Mouse (Mus musculus): Measurements from ENCODE around the gene Gbgt1.
"Not testable (repeated sequence)": the region's sequence is repeated elsewhere in the genome, so short reads cannot be mapped to it uniquely, and the experiment has no call there.

The Gbgt1 gene

DNA sequence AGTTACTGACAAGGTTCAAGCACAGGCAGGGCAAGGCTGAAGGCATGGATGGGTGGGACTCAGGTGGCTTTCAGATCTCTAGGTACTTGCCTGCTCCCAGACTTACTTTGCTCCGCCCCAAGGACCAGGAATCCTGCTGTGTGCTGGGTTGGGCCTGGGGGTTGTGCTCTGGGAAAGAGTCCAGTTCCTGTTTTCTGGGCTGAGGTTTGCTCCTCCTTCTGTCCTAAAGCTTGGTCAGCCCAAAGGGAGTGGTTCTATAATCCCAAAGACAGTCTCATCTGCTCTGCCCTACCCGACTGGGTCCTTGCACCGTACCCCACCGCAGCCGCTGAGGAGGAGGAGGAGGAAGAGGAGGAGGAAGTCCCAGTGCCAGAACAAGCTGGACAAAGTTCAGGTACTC lies at the start of gene Gbgt1:
Gene Gbgt1 (plus strand): TSS at position 221 of the 400 bp plus-strand sequence.
- DNase-seq, result peak in 1 of 2 experiments; percentile 5

DNA sequence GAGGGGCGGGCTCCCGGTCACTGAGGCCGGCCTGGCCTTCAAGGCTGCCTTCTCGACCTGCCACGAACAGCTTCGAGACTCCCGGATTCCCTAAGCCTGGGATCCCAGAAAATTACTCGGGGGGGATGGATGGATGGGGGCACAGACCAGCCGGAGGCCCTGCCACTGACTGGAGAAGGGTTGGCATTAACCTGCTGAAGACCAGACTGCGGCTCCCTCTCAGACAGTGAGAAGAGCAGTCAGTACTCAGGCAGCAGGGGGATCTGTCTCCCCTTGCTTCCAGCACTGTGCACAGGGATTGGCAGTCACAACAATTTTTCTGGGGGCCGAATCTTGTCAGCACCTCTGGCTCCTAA lies 49.4 kb upstream of the Gbgt1 start:
- DNase-seq, result no peak

DNA sequence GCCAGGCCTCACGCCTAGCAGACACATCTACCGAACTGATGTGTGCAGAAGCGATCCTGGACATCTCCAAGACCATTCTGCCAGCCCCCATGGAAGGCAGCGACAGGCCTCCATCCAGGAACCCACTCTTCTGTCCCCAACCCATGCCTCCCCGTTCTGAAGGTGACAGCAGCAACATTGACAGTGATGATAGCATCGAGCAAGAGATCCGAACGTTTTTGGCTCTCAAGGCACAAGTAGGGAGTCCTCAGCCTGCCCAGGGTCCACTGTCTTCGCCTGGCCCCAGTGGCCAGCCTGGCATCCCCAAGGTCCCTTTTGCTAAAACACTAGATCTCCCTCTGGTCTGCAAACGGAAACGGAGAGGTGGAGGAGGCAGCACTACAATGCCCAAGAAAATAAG lies 45.0 kb upstream of the Gbgt1 start:
- no peak for DNase-seq

DNA sequence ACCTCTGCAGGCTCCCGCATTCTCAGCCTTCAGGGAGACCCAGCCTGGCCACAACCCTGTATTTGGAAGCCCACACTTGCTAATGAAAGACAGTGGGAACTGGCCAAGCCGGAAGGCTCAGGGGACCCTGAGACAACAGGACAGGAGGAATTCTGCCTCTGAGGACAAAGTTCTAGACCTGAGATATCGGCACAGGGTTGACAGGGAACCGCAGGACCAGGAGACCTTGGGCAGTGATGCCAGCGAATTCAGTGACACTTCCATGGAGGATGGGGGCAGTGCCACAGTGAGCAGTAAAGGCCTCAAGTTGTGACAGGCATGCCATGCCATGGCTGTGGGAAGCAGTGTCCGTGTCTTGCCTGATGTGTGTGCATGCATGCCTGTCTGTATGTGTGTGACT lies 43.2 kb upstream of the Gbgt1 start:
- DNase-seq, result no peak

DNA sequence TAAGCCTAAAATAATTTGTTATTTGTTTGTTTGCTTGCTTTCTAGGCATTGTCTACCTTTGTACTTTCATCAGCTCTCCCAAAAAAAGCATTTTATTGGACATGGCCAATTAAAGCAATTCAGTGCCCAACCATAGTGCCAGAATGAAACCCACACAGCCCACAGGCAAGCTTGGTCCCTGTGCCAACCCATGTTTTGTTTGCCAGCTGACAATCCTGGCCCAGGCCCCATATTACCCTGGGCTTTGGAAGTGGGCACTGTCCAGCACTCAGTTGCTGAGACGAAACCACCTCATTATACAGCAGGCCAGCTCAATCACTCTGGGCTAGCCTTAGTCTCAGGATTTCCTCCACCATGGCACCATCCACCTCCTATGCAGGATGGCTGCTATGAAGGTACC lies 40.1 kb upstream of the Gbgt1 start:
- peak; percentile 84 to 87 for DNase-seq

DNA sequence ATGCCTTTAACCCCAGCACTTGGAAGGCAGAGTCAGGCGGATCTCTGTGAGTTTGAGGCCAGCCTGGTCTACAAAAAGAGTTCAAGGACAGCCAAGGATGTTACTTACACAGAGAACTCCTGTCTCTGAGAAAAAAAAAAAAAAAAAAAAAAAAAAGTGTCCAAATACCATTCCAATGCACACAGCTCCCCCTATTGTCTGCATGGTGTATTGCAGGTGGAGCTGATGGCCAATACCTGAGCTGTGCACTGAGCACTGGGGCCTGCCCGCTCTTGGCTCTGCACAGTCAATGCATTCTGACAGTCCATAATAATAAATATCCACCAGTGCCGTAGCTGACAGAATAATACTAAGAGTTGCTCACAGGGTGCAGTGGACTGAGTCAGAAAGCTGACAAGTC lies 32.8 kb upstream of the Gbgt1 start:
- peak; percentile 83 to 90 for DNase-seq

DNA sequence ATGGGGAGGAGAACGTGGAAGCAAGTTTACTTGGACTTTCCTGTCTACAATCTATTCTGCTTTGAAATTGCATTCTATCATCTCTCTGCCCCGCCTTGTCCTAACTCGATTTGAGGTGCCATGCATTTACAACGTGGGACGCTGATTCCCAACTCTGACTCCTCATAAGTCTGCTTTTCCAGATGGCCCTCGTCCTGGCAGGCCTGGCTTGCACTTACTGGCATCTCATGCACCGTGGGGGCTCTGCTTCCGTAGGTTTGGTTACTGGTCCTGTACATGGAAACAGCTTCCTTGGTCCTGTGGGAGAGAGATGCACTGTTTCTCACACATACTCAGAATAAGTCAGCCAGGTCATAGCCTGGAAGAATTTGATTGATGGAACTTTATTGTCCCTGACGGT lies 31.8 kb upstream of the Gbgt1 start:
- DNase-seq, result no peak

DNA sequence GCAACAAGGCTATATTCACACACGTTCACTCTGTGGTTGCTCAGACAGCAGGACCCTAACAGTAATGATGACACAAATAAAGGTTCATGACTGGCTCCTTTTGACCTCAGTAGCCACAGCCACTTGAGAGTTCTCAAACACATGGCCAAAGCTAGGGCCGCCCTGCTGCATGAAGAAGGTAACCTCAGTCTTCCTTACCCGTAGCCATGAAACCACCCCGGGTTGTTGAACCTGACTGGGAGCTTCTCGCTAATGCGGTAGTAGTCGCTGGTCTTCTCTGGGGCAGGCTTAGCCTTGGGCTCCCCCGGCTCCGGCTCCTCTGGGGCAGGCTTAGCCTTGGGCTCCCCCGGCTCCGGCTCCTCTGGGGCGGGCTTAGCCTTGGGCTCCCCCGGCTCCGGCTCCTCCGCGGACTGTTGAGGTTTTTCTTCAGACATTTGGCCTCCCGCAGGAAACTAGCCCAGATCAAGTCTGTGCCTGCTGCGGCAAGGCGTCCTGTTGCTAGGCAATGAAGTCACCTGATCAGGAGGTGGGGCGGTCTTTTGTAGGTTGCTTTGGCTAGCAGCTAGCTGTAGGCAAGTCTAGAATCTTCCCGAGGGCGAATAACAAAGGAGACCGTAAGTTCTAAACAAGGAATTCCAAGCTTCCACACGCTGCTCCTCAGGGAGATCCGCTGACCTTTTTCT lies 30.7 kb upstream of the Gbgt1 start, which contains the start of gene 1700007K13Rik:
Gene 1700007K13Rik (minus strand): TSS at position 497 of the 683 bp plus-strand sequence.
- DNase-seq, result peak; percentile 78 to 82

DNA sequence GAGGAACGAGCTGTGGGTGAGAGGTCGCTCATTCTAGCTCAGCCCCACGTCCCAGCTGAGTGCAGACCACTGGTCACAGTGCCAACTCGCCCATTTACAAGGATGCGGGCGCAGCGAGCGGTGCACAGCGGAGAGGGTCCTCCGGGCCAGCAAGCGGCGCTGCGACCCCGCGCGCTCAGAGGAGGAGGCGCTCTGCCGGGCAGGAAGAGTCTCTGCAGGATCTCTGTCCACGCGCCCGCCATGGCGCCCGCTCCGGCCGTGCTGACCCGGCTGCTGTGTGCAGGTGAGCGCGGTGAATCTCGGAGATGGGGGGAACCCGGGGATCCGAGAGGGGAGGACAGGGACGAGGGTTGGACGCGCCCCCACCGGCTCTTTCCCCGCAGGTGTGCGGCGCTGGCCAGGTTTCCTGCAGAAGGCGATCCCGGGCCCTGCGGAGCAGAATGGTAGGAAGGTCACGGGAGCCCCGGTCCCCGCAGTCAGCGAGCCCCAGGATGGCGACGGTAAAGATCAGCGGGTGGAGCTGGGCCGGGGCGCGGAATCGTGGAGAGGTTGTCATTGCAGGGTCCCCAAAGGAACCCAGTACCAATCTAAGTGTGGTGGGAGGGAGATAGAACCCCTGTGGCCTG lies 28.7 kb upstream of the Gbgt1 start, which contains the start of gene Mrps2:
Gene Mrps2 (plus strand): TSS at position 207 of the 626 bp plus-strand sequence.
- peak; percentile 92 to 93 for DNase-seq

DNA sequence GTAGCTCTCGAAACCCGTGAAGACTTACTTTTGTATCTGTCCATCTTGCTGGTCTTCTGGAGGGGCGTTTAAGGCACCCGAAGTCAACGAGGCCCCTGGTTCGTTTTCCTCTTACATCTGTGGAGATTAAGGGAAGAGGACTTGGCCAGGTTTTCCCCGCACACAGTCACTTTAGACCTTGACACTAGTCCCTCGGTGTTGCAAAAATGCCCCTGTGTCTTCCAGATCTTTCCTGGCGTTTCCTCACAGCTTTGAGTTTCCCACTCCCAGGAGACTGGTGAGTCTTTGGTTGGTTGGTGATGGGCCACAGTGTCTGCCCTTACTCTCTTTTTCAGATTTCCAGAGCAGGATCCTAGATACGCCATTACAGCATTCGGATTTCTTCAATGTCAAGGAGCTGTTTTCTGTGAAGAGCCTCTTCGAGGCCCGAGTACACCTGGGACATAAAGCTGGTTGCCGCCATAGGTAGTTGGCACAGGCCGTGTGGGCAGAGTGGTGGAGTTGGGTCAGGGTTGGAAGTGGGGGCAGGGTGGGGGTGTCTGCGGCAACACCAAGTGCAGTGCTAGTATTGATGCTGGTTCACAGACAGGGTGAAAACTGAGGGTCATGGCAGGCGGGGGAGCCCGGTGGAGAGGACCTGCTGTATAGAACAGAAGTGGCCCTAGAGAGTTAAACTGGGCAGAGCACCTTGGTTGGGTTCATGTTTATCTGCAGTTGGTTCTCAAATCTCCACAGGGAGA lies 28.0 kb upstream of the Gbgt1 start:
- DNase-seq, result peak in 1 of 2 experiments; percentile 13

DNA sequence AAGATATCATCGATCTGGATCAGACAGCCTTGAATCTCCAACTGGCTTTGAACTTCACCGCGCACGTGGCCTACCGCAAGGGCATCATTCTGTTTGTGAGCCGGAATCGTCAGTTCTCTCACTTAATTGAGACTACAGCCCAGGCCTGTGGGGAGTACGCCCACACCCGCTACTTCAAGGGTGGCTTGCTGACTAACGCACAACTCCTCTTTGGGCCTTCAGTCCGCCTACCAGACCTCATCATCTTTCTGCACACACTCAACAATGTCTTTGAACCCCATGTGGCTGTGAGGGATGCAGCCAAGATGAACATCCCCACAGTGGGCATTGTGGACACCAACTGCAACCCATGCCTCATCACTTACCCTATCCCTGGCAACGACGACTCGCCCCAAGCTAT lies 27.2 kb upstream of the Gbgt1 start:
- peak in 1 of 2 experiments; percentile 4 for DNase-seq

DNA sequence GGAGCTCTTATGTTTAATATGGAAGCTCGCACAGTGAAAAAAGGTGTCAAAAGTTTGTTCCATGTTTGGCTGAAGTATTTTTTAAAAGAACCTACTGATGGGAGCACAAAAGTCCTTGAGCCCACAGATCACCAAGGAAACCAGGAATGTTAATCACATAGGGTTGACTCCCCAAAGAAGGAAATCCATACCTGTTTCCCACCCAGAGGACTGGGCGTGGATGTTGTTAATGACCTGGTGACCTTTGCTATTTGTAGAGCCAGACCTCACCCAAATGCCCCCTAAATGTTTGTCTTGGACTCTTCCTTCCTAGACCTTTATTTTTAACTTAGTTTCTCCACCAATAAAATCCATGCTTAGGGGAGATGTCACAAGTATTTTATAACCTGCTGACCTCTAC lies 26.1 kb upstream of the Gbgt1 start:
- DNase-seq, result peak in 1 of 2 experiments; percentile 0

DNA sequence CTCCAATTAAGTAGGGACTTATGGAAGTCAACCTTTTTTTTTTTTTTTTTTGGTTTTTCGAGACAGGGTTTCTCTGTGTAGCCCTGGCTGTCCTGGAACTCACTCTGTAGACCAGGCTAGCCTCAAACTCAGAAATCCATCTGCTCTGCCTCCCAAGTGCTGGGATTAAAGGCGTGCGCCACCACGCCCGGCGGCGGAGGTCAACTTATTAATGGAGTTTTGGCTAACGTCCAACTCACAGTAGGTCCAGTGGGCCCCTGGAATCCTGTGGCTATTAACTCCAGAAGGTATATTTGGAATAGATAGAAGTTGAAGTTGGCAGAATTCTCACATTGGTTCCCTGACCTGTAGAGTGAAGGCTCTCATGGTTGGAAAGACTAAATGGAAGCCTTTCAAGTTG lies 24.7 kb upstream of the Gbgt1 start:
- peak in 1 of 2 experiments; percentile 7 for DNase-seq

DNA sequence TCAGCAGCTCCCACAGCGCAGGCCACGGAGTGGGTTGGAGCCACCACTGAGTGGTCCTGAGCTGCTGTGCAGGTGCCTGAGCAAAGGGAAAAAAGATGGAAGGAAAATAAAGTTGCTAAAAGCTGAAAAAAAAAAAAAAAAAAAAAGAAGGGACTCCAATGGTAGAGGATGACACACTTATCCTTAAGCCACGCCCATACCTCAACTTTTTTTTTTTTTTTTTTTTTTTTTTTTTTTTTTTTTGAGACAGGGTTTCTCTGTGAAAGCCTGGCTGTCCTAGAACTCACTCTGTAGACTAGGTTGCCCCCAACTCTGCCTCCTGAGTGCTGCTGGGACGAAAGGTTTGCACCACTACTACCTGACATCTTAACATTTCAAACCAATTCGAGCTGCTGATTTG lies 18.7 kb upstream of the Gbgt1 start:
- not testable (repeated sequence) for DNase-seq

DNA sequence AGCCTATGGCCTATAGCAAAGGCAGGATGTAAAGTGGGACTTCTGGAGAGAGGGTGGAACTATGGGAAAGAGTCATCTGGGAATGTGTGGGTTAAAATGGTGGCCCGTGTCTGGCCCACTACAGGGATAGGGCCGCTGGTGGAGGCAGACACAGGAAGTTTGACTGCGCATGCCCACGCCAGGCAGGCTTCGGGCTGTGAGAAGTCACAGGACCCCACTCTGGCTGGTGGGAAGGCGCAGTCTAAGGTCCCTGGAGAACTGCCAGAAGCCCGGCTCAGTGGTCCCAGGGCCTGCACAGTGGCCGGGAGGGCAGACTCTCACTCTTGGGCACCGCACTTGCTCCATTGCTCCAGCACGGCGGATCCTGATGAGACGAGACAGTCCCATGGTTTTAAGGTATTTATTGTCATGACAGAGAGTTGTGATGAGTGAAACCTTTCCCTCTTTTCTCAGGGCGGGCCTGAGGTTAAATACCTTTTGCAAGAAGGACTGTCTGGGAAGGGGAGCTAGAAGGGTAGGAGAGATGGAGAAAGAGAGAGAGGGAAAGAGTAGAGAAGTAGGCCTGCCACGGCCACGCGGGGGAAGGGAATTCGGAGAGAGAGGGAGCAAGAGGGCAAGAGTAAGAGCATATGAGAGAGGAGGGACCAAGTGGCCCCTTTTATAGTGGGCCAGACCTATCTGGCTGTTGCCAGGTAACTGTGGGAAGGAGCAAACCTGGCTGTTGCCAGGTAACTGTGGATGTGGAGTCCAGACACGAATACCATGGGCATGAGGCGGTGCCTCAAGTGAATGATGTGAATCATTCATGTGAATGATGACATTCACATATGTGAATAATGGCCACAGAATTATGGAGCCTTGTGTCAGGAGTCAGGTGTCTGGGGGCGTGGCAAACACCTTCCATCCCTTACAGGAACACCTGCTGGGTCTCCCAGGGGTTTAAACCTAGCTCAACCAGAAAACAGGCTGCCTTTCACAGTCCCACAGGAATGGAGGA lies 17.2 kb upstream of the Gbgt1 start:
- no peak for DNase-seq

DNA sequence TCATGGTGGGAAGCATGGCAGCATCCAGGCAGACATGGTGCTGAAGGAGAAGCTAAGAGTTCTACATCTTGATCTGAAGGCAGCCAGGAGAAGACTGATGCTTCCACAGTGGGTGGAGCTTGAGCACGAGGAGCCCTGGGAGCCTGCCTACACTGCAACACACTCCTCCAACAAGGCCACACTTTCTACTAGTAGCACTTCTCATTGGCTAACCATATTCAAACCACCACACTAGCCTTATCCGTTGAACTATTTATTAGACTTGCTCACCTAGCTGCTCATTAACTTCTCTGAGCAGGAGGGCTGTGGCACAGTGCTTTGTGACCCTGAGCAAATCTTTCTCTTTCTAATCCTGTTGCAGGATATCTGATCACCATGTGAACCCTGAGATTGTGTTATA lies 12.8 kb upstream of the Gbgt1 start:
- no peak for DNase-seq

DNA sequence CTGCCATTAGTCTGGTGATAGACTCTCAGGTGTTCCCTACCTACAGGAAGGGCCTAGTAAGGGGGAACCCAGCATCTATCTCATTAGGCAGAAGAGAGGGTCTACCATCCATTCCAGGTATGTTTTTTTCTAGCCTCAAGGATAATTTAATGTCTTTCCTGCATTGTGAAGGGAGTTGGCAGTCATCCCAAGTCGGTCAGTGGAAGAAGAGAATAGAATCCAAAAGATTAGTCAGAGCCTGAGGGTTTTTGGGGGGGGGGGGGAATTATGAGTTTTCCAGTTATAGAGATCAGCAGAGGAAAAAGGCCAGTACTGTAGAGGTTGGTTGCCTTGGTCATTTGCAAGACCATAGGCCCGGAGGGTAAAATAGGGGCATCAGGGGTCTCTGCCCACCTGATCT lies 2.2 kb upstream of the Gbgt1 start:
- no peak for DNase-seq

DNA sequence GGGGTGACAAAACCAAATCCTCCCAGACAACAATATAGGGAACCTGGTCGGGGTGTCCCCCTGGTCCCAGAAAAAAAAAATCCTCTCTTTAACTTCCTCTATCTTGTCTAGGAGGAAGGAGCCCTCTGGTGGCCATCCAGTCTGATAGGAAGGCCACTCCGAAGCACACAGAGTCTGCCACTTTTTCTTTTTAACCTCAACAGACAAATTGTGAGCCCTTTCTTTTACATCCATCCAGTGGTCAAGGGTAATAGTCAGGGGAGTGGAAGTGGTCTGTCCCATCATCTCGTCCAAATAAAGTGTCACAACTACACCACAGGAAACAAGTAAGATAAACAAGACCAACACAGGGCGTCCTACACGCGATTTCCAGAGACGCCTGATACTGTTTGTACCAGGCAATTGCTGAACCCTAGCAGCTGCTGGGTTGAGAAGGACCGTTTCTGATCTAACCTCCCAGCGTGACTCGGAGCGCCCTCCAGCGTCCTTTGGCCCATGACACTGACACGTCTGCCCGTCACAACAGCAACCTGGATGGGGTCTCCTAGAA lies 1.4 kb upstream of the Gbgt1 start:
- DNase-seq, result peak; percentile 31 to 49

DNA sequence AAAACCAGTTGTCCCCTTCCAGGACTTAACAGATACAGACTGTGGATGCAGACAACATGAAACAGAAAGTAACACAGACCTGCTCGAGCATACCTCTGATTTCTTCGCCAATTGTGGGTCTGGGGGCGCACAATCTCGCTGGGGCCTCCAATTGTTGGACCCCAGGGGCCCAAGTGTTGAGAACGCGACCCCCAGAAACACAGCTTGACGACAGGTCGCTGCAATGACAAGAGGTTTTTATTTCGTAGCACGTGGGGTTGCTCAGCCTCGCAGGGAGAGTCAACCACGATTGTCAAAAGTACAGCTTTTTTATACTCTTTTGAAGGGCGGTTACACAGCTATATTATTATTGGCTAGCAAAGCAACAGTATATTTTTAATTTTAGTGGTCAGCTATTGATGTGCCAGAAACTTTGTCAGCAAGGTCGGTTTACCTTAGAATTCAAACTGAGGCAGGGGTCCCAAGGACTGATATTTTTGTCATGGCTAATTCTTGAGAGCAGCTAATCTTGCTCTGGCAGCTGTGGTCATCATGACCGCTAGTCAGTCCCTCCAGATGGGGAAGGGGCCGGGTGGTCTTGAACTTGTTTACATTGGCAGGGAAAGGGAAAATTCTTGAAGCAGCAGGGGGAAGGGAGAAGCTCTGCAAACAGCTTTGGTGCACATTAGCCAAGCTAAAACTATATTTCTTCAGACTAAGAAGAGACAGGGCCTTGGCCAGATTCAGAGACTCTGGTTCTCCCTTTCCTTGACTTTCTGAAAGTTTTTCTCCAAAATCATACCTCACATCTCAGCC lies 693 bp upstream of the Gbgt1 start:
- peak in 1 of 2 experiments; percentile 1 for DNase-seq

DNA sequence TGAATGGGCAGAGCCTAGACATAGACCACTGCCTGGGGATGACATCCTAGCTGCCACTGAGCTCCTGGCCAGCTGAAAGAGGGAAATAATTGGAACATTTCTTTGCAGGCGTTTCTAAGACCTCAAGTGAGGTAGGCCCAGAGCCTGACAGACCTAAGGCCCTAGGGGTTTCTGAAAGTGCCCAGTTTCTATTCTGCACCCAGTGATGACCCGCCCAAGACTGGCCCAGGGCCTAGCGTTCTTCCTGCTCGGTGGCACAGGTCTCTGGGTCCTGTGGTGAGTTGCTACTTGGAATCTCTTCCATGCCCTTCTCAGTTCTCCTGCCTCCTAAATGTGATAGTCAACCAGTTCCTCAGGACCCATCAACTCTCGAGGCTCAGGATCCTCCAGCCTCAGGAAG lies 870 bp downstream of the Gbgt1 start:
- peak in 1 of 2 experiments; percentile 0 for DNase-seq

DNA sequence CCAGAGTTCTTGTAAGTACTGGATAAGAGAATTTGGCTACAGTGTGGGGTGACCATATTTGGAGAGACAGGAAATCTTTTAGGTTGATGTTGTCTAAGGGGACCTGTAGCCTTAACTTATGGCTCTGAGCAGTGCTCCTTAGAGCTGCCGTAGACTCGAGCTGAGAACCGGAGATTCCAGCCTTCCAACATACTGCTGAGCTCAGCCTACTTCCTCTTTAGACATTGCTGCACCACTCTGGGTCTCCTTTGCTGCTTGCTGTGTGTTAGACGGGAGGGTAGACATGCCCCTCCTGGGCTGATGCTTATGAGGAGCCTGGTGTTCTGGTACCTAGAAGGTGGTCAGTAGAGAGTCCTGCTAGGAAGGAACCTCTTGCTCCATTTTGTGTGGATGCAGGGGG lies 1.7 kb downstream of the Gbgt1 start:
- DNase-seq, result peak in 1 of 2 experiments; percentile 1

Data from cerebellum, postnatal 14 days (tissue).